Mouse (Mus musculus) CH12.LX (cell line): Measurements from ENCODE around the gene Lif. TPM values are rescaled to one million over a fixed set of nuclear protein-coding genes. Genes with fewer than 3 reads are reported as not detected.

ENCODE experiments used
- DNase-seq: peaks from one replicate; pipeline ENCODE4 v3.0.0-alpha.2; 2013; ENCODE audit errors: extremely low read depth
- H3K27ac ChIP-seq: 2 replicates; pipeline ENCODE4 v1.5.1; 2012; ENCODE audit warnings: low read depth, mild to moderate bottlenecking, control low read depth, moderate library complexity; ENCODE audit not compliant: insufficient read depth
- H3K27me3 ChIP-seq: replicated peaks from 2 replicates; pipeline ENCODE3; 2012; ENCODE audit warnings: inconsistent platforms
- H3K36me3 ChIP-seq, 2 experiments: replicated peaks in 1 of 2; 2 replicates each; pipeline versions ENCODE3 to v1.6.1; 2012; ENCODE audit warnings: inconsistent platforms in 1 of 2, low read length in 1 of 2, mild to moderate bottlenecking in 1 of 2, mixed read lengths in 1 of 2, moderate library complexity in 1 of 2; ENCODE audit not compliant: control insufficient read depth in 1 of 2, insufficient read depth in 1 of 2
- H3K4me1 ChIP-seq, 2 experiments: 2 replicates each; pipeline ENCODE4 v1.6.1; 2012; ENCODE audit warnings: inconsistent platforms in 1 of 2, moderate library complexity in 1 of 2; ENCODE audit not compliant: insufficient read depth in 2 of 2, control insufficient read depth in 1 of 2
- H3K4me2 ChIP-seq: 2 replicates; pipeline ENCODE4 v1.6.1; 2012; ENCODE audit warnings: low read depth, mild to moderate bottlenecking, control low read depth; ENCODE audit not compliant: poor library complexity, insufficient read depth, severe bottlenecking
- H3K4me3 ChIP-seq, 3 experiments: fragments of 150-350 bp in 1 of 3; sonication (generic) in 1 of 3; replicated peaks in 1 of 3; 2 replicates each; pipeline versions ENCODE3 to v1.5.1; 2011 to 2012; ENCODE audit warnings: low read depth in 2 of 3, low read length in 2 of 3, mild to moderate bottlenecking in 2 of 3, moderate library complexity in 2 of 3, control low read depth in 1 of 3, improper control_type of control experiment in 1 of 3, inconsistent platforms in 1 of 3, mixed read lengths in 1 of 3; ENCODE audit not compliant: poor library complexity in 1 of 3
- H3K79me2 ChIP-seq: replicated peaks from 2 replicates; pipeline ENCODE4 v1.6.1; 2012; ENCODE audit warnings: mild to moderate bottlenecking, moderate library complexity; ENCODE audit not compliant: control insufficient read depth, poor library complexity, insufficient read depth, severe bottlenecking; ENCODE audit errors: extremely low read depth
- H3K9ac ChIP-seq: 2 replicates; pipeline ENCODE4 v1.6.1; 2012; ENCODE audit warnings: low read depth, mild to moderate bottlenecking, control low read depth, moderate library complexity; ENCODE audit not compliant: insufficient read depth
- H3K9me3 ChIP-seq: replicated peaks from 2 replicates; pipeline ENCODE3; 2012; ENCODE audit warnings: low read length, inconsistent platforms, mixed read lengths
- CHD2 ChIP-seq: IDR thresholded peaks from 2 replicates; pipeline ENCODE4 v1.6.1; 2011; ENCODE audit warnings: low read length, improper control_type of control experiment
- E2F4 ChIP-seq: IDR thresholded peaks from 2 replicates; pipeline ENCODE4 v1.6.1; 2011; ENCODE audit warnings: low read depth, low read length, improper control_type of control experiment; ENCODE audit not compliant: insufficient replicate concordance
- ELF1 ChIP-seq: IDR thresholded peaks from 2 replicates; pipeline ENCODE4 v1.6.1; 2014; ENCODE audit warnings: low read depth, mild to moderate bottlenecking, inconsistent platforms, low read length, improper control_type of control experiment
- EP300 ChIP-seq: IDR thresholded peaks from 2 replicates; pipeline ENCODE4 v1.6.1; 2011; ENCODE audit warnings: low read length, improper control_type of control experiment
- HCFC1 ChIP-seq: IDR thresholded peaks from 2 replicates; pipeline ENCODE4 v1.6.1; 2012; ENCODE audit warnings: low read depth, mild to moderate bottlenecking, inconsistent platforms, low read length, improper control_type of control experiment
- JUND ChIP-seq: conservative IDR thresholded peaks from 2 replicates; pipeline ENCODE4 v1.6.1; 2011; ENCODE audit warnings: low read depth, low read length, improper control_type of control experiment
- KAT2A ChIP-seq: IDR thresholded peaks from 2 replicates; pipeline ENCODE4 v1.6.1; 2012; ENCODE audit warnings: low read length, improper control_type of control experiment, inconsistent platforms; ENCODE audit not compliant: insufficient replicate concordance
- MAFK ChIP-seq: IDR thresholded peaks from 2 replicates; pipeline ENCODE4 v1.6.1; 2011; ENCODE audit warnings: low read length, improper control_type of control experiment; ENCODE audit not compliant: insufficient replicate concordance
- MAZ ChIP-seq: IDR thresholded peaks from 2 replicates; pipeline ENCODE4 v1.6.1; 2012; ENCODE audit warnings: low read depth, mild to moderate bottlenecking, inconsistent platforms, low read length, improper control_type of control experiment, moderate library complexity
- MXI1 ChIP-seq: IDR thresholded peaks from 2 replicates; pipeline ENCODE4 v1.6.1; 2011; ENCODE audit warnings: mild to moderate bottlenecking, low read depth, low read length, improper control_type of control experiment
- MYC ChIP-seq: IDR thresholded peaks from 2 replicates; pipeline ENCODE4 v1.6.1; 2011; ENCODE audit warnings: low read depth, mild to moderate bottlenecking, improper control_type of control experiment, low read length
- POLR2AphosphoS2 ChIP-seq: IDR thresholded peaks from 2 replicates; pipeline ENCODE4 v1.6.1; 2011; ENCODE audit warnings: low read depth, low read length, improper control_type of control experiment
- SMC3 ChIP-seq: IDR thresholded peaks from 2 replicates; pipeline ENCODE4 v1.6.1; 2011; ENCODE audit warnings: low read depth, low read length, improper control_type of control experiment
- UBTF ChIP-seq: IDR thresholded peaks from 2 replicates; pipeline ENCODE4 v1.6.1; 2012; ENCODE audit warnings: low read depth, mild to moderate bottlenecking, inconsistent platforms, low read length, improper control_type of control experiment, moderate library complexity
- USF1 ChIP-seq: IDR thresholded peaks from 2 replicates; pipeline ENCODE4 v1.6.1; 2014; ENCODE audit warnings: low read depth, mild to moderate bottlenecking, inconsistent platforms, low read length, improper control_type of control experiment
- USF2 ChIP-seq: conservative IDR thresholded peaks from 2 replicates; pipeline ENCODE4 v1.6.1; 2011; ENCODE audit warnings: low read depth, low read length, improper control_type of control experiment
- dilution Hi-C: fragments of 300-500 bp; cut with MboI; formaldehyde crosslinking; loops from 2 replicates; pipeline ENCODE4 v1.14.3; 2020; ENCODE audit warnings: low sequenced_read_pairs; ENCODE audit not compliant: extremely low pct_unique_long_range_greater_than_20kb, extremely low pct_ligation_motif_present
- in situ Hi-C: fragments of 300-500 bp; cut with MboI; formaldehyde crosslinking; loops from 3 replicates; pipeline ENCODE4 v1.14.3; 2019; ENCODE audit warnings: low sequenced_read_pairs, low pct_ligation_motif_present, low pct_unique_long_range_greater_than_20kb, mixed read lengths
- polyA plus RNA-seq: library from polyadenylated mRNA; unstranded; fragments of >175 nt; gene quantifications from 2 replicates; pipeline ENCODE4 v1.2.1, GENCODE M21; 2012; ENCODE audit warnings: low read depth; ENCODE audit not compliant: insufficient read length
- total RNA-seq, 2 experiments: library from RNA; depleted of rRNA; stranded (reverse); fragments of 300-350 nt in 1 of 2; fragments of >200 nt in 1 of 2; gene quantifications; 2 replicates each; pipeline ENCODE4 v1.2.3; 2012 to 2014

The Lif gene
- total and polyA plus RNA-seq, 3 experiments, result 0.05 to 1.8 (median 0.17) TPM

GRCm38 (mm10) chr11:4303033-4303432 lies 45.7 kb downstream of the Lif start:
- peaks cover 24 to 53% of the 10 kb centered on the region in 2 experiments for H3K4me1 ChIP-seq
- no peaks in the 10 kb centered on the region for H3K79me2 ChIP-seq
- H3K9ac ChIP-seq, result no peak overlapping the region
- H3K27ac ChIP-seq, result no peak overlapping the region
- TF ChIP-seq MAZ, result no peak
- TF ChIP-seq MAFK, result no peak
- no peak for TF ChIP-seq MYC
- no peak for TF ChIP-seq HCFC1
- no peak for TF ChIP-seq KAT2A
- TF ChIP-seq JUND, result no peak
- no peak for TF ChIP-seq E2F4
- TF ChIP-seq USF2, result no peak
- TF ChIP-seq POLR2AphosphoS2, result no peak
- no peaks in the 10 kb centered on the region for H3K36me3 ChIP-seq
- in situ Hi-C loops, result no loop called here
- no peak overlapping the region for H3K4me3 ChIP-seq
- no peaks in the 10 kb centered on the region for H3K9me3 ChIP-seq
- H3K27me3 ChIP-seq, result no peaks in the 10 kb centered on the region
- no peak overlapping the region for H3K4me2 ChIP-seq
- no peak for DNase-seq
- dilution Hi-C loops, result no loop called here

- H3K36me3 ChIP-seq, result no peaks in the 10 kb centered on the region
- H3K4me1 ChIP-seq, result peaks cover 29 to 55% of the 10 kb centered on the region in 2 experiments
- no peak for TF ChIP-seq SMC3
- H3K9ac ChIP-seq, result no peak overlapping the region
- in situ Hi-C loops (no loop called here), dilution Hi-C loops (no loop called here)
- no peaks in the 10 kb centered on the region for H3K9me3 ChIP-seq
- H3K4me3 ChIP-seq, result no peak overlapping the region
- no peak for DNase-seq
- H3K27ac ChIP-seq, result no peak overlapping the region
- H3K4me2 ChIP-seq, result no peak overlapping the region
- no peaks in the 10 kb centered on the region for H3K79me2 ChIP-seq
- no peaks in the 10 kb centered on the region for H3K27me3 ChIP-seq
Measured at GRCm38 (mm10) chr11:4304203-4304602, 46.8 kb downstream of the Lif start.

DNA sequence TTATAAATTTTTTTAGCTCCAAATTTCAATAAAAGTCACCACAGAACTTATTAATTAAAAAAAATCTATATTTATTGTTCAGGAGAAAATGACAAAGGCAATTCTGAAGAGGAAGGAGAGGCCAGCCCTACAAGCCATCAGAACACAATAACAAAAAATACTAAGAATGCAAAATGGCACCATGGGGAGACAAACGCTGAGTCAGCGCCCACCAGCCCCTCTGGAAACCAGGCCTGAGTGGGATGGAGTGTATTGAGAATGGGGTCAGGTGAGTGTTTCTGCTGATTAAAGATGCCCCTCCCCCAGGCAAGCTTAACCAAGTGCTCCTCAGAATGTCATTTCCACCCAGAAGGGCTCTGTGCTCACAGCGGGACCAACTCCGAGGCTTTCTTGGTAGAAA lies 47.7 kb downstream of the Lif start:
- TF ChIP-seq UBTF (no peak), ELF1 (no peak), MAFK (peak; percentile 92), HCFC1 (no peak), CHD2 (no peak), MXI1 (no peak), EP300 (no peak), USF1 (no peak)
- Histone ChIP-seq H3K79me2 (no peaks in the 10 kb centered on the region), H3K4me2 (no peak overlapping the region), H3K36me3 (no peaks in the 10 kb centered on the region), H3K4me1 (peaks cover 28 to 55% of the 10 kb centered on the region in 2 experiments), H3K9me3 (no peaks in the 10 kb centered on the region), H3K27me3 (no peaks in the 10 kb centered on the region), H3K9ac (no peak overlapping the region), H3K4me3 (no peak overlapping the region), H3K27ac (no peak overlapping the region)
- no peak for DNase-seq
- in situ Hi-C loops (no loop called here), dilution Hi-C loops (no loop called here)
